Mouse (Mus musculus) cerebellum, postnatal 36 days (tissue): ENCODE measurements around the gene Wdr73.

Experiments
- DNase-seq, 2 experiments: peaks; one replicate each; pipeline ENCODE4 v3.0.0; 2021 to 2022; ENCODE audit warnings: mixed read lengths in 2 of 2

The Wdr73 gene

DNA sequence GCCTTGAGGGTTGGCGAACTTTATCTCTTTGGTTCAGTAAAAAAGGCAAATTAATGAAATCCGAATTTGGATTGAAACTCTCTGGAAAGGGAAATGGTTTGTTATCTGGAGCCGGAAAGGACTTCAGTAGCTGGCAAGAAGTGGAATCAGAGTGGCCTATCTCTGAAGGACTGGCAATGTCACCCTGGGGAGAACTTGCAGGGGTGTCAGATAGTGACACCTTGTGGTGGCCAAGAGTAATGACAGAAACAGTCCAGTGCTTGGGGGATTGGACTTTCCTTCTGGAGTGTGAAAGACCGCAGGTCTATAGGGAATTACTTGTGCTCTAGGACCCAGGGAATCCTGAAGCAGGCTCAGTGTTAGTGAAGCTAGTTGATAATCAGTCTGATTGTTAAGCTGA lies 51.4 kb downstream of the Wdr73 start:
- DNase-seq, result peak; percentile 31 to 39

DNA sequence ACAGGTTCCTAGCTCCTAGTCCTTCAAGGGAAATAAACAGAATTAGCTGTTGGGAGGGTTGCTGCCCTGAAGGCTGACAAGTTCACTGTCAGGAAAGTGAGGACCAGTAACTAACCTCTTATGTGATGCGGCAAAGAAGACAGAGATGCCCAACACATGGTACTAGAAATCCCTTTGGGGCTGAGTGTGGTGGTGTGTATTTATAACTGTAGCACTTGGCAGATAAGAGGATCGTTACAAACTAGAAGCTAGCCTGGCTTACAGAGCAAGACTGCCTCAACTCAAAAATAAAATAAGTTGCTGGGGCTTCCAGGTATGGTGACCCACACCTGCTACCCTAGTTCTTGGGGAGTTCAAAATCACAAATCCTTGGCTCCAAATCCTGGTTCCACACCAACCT lies 51.8 kb downstream of the Wdr73 start:
- DNase-seq, result no peak

DNA sequence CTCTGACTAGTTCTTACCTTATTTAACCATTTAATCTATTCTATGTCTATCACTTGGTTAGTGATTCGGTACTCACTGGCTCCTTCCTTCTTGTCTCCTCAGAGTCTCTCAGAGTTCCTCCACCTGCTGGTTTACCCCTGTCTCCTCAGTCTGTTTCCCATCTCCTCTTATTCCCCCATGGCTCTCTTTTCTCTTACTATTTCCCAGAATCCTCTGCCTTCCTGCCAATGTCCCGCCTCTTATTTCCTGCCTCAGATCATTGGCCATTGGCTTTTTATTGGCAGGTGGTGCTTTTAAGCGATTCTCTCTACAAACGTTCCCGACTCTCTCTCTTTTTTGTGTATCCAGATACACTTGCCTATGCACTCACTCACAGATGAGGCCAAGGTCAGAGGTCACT lies 54.4 kb downstream of the Wdr73 start:
- DNase-seq, result no peak

DNA sequence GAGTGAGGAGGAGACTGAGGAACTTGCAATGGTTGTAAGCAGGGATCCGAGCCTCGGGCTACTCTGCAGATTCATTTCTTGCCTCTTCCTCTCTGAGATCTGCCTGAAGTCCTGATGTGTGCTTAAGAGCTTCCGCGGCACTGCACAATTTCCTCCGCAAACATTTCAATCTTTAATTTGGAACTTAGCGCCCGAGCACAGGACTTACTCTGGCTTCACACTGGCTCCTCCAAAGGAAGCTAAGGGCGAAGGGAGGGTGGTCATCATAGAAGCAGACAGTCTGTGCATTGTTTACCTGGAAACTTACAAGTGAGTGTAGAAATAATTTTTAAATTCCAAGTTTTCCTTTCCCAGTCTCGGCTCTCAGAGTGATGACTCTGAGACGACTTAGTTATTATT lies 54.8 kb downstream of the Wdr73 start:
- DNase-seq, result no peak

DNA sequence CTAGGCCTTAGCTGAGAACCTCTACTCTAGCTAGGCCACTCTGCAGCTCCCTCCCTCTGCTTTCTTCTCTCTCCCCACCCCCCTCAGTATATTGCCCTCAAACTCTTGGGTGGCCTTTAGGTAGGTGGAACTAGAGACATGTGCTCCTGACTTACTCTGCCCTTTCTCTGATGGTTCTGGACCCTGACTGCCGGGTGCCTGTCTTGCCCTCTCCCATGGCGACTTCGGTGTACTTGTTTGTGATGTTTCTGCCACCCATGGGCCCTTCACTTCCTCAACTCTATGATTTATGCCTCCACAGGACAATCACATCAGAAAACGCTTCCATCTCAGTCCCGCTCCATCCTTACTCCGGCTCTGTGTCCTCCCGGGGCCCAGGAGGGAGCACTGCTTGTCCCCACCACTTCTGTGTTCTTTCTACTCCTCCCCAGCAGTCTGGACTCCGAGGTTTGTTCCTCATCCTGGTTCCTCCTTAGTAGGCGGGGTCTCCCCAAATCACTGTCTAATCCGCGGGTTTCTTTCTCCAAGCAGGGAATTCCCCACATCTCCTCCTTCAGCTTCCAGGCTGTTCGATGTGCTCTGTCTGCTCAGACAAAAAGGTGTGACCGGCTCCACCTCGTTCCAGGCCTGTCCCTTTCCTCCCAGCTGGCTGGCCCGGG lies 55.3 kb downstream of the Wdr73 start:
- DNase-seq, result no peak

DNA sequence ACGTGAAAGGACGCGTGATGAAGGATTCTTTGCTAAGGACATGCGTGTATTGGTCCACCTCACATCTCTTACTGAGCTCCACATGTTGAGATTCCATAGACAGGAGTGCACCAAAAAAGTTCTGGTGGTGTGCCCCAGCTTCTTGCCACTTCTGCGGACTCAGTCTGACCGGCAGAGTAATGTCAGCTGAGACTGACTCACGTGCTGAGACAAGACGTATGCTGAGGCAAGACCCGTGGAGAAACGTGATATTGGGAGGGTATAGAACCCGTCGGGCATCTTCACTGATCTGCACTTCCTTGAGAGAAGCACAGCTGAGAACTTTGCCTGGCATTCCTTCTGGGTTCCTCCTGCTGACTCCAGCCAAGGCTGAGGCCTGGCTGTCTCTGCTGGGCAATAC lies 56.4 kb downstream of the Wdr73 start:
- no peak for DNase-seq

DNA sequence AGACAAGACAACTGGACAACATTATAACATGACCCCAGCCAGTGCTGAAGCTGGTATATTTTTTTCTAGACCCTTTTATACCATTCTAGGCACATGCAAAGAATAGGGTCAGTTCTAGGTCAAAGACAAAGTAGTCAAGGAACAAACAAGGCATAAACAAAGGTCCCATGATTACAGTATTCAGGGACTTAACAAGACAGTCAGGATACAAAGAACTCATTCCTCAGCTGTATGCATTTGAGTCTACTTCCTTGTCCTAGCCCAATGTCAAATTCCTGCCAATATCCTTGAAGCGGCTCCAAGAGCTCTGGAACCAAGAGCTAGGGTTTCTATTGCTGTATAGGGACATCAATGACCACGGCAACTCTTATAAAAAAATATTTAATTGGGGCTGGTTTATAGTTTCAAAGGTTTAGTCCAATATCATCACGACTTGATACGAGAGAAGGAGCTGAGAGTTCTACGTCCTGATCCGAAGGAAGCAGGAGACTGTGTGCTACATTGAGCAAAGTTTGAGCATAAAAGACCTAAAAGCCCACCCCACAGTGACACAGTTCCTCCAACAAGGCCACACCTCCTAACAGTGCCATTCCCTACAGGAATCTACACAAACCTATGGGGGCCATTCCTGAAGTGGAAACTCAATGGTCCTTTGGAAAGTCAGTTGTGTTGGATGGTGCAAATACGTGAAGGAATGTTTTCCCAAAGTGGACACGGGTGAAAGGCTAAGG lies 57.0 kb downstream of the Wdr73 start:
- DNase-seq, result no peak

DNA sequence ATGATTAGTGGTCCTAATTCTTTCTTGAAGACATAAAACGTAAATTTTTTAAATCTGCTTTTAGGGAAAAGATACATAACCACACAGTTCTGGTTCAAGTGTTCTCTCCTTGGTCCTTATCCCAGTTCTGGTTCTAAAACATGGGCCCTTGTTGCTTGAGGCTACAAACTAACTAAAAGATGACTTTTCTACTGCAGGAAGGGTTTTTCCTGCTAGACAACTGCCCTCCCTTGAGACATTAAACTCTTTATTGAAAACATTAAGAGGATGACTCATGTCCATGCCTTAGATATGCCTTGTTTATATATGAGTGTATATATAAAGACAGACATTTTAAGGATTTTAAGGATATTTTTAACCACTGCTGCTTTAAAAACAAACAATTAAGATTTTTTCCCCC lies 57.9 kb downstream of the Wdr73 start:
- DNase-seq, result no peak

DNA sequence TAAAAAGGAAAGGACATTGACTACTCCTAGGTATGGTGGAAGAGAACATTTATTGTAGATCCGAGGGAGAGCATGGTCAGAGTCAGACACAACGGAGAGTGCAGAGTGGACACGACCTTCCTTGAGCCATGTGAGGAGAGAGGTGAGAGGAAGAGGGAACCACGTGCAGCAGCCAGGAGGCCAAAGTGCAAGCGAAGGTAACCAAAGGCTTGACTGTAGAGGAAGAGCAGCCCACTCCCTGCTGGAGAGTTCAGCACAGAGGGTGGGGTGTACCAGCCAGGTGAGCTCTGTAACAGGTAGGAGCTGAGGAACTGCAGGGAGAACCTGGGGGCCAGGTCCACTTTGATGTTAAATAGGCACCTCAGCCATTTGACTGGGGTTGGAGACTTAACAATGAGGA lies 58.9 kb downstream of the Wdr73 start:
- no peak for DNase-seq

DNA sequence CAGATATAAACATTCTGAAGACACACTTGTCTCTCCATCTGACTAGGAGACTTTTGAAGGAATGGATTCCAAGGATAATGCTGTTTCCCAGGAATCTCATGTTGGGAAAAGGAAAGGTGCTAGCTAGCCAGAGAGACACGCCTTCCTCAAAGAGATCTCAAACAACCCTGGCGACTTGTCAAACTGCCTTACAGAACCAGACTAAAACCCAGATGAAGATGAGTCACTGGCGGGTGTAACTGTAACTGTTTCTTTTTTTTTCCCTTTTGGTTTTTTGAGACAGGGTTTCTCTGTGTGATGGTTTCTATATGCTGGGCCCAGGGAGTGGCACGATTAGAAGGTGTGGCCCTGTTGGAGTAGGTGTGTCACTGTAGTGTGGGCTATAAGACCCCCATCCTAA lies 60.1 kb downstream of the Wdr73 start:
- DNase-seq, result no peak
